ENCODE assay signal across 16 mouse cellular contexts in the genomic region with DNA sequence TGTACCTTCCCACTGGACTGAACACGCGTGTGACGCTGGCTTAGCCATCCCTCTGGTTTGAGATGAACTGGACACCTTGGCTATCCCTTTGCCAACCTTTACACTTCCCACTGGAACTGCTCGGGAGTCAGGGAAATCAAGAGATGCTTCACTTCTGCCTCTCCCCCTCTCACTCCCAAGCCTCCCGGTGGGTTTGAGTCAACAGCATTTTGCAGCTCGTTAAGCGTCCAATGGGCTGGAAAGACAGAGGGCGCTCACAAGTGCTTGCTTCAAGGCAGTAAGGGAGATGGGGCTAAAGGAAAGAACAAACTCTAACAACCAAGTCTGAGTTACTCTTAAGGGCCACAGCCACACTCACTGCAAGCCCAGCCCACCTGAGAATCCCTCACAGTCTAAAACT.
"Had no signal": no experiment of that assay in that cellular context is flagged by ENCODE, and none has a peak within 500 bp of the region (broad histone marks: within the 10 kb centered on the region; RNA-seq: fewer than 3 reads in every experiment).

No protein-coding gene starts in this region.

- H3K4me1 ChIP-seq: intestine, embryonic 15.5 days; limb, embryonic 12.5 days; limb, embryonic 15.5 days; midbrain, embryonic 12.5 days had no signal

- H3K9me3 ChIP-seq: intestine, embryonic 15.5 days; limb, embryonic 12.5 days; limb, embryonic 15.5 days; midbrain, embryonic 12.5 days; midbrain, embryonic 15.5 days had no signal

- H3K4me2 ChIP-seq: intestine, embryonic 15.5 days; limb, embryonic 12.5 days; limb, embryonic 15.5 days; liver, embryonic 11.5 days; lung, embryonic 14.5 days; midbrain, embryonic 12.5 days; midbrain, embryonic 15.5 days had no signal

- H3K27me3 ChIP-seq: intestine, embryonic 15.5 days; limb, embryonic 12.5 days; limb, embryonic 15.5 days; midbrain, embryonic 12.5 days; midbrain, embryonic 15.5 days had no signal

- DNase-seq: kidney, adult 9 months; kidney, postnatal 36 days; left cerebral cortex, postnatal 4 days; liver, postnatal 0 days; lung, embryonic 14.5 days; thymus, postnatal 25 days had no signal

- H3K27ac ChIP-seq: intestine, embryonic 15.5 days; limb, embryonic 12.5 days; limb, embryonic 15.5 days; liver, embryonic 14.5 days; macrophage; midbrain, embryonic 12.5 days; midbrain, embryonic 15.5 days; stomach, postnatal 0 days had no signal

- H3K4me3 ChIP-seq: intestine, embryonic 15.5 days; limb, embryonic 12.5 days; limb, embryonic 15.5 days; midbrain, embryonic 12.5 days; midbrain, embryonic 15.5 days had no signal

- H3K36me3 ChIP-seq: midbrain, embryonic 15.5 days had no signal

- ATAC-seq: intestine, embryonic 15.5 days; liver, postnatal 0 days; lung, postnatal 0 days; midbrain, embryonic 15.5 days had no signal

- H3K9ac ChIP-seq: intestine, embryonic 15.5 days; limb, embryonic 12.5 days; limb, embryonic 15.5 days; liver, embryonic 14.5 days; liver, postnatal 0 days; lung, embryonic 14.5 days; midbrain, embryonic 12.5 days; midbrain, embryonic 15.5 days had no signal
